Mouse (Mus musculus) E14TG2a.4 (cell line): ENCODE results near the gene Gpr183.

Experiments used
- H3K27me3 ChIP-seq: 2 replicates; pipeline ENCODE4 v1.6.1; 2014; ENCODE audit warnings: low read length, control low read depth; ENCODE audit not compliant: insufficient read depth
- H3K36me3 ChIP-seq: 2 replicates; pipeline ENCODE4 v1.6.1; 2014; ENCODE audit warnings: low read length, control low read depth; ENCODE audit not compliant: insufficient read depth
- H3K4me1 ChIP-seq: replicated peaks from 2 replicates; pipeline ENCODE4 v1.6.1; 2014; ENCODE audit warnings: low read depth, low read length, control low read depth
- H3K4me3 ChIP-seq: replicated peaks from 2 replicates; pipeline ENCODE4 v1.5.1; 2014; ENCODE audit warnings: mild to moderate bottlenecking, low read length
- H3K9me3 ChIP-seq: 2 replicates; pipeline ENCODE4 v1.6.1; 2014; ENCODE audit warnings: low read length, control low read depth
- CTCF ChIP-seq: conservative IDR thresholded peaks from 2 replicates; pipeline ENCODE4 v1.5.1; 2014; ENCODE audit warnings: low read length
- NANOG ChIP-seq: IDR thresholded peaks from 2 replicates; pipeline ENCODE4 v1.6.1; 2014; ENCODE audit warnings: borderline replicate concordance, low read length, mixed read lengths
- POU5F1 ChIP-seq: IDR thresholded peaks from 2 replicates; pipeline ENCODE4 v1.6.1; 2014; ENCODE audit warnings: low read length, borderline replicate concordance

Gpr183 gene

GRCm38 (mm10) chr14:121916311-121917094 lies 48.5 kb downstream of the Gpr183 start:
- TF ChIP-seq NANOG, result no peak
- TF ChIP-seq CTCF, result no peak
- TF ChIP-seq POU5F1, result no peak
- Histone ChIP-seq H3K27me3 (no peaks in the 10 kb centered on the region), H3K4me1 (0 out of 2 replicates have a peak, but pooled peaks cover 2% of the 10 kb centered on the region), H3K9me3 (no peaks in the 10 kb centered on the region), H3K4me3 (no peak overlapping the region), H3K36me3 (peaks cover 58% of the 10 kb centered on the region)

GRCm38 (mm10) chr14:121915621-121916020 lies 49.4 kb downstream of the Gpr183 start, which contains the start of gene Gpr18:
Gene Gpr18 (minus strand): TSS chr14:121915781.
- TF ChIP-seq NANOG, result no peak
- no peak for TF ChIP-seq CTCF
- no peak for TF ChIP-seq POU5F1
- Histone ChIP-seq H3K27me3 (no peaks in the 10 kb centered on the region), H3K4me1 (0 out of 2 replicates have a peak, but pooled peaks cover 2% of the 10 kb centered on the region), H3K36me3 (peaks cover 60% of the 10 kb centered on the region), H3K9me3 (no peaks in the 10 kb centered on the region), H3K4me3 (no peak within 1 kb of the TSS)

GRCm38 (mm10) chr14:121915143-121915542 lies 49.9 kb downstream of the Gpr183 start:
- TF ChIP-seq NANOG (no peak), CTCF (no peak), POU5F1 (no peak)
- H3K4me1 ChIP-seq, result 0 out of 2 replicates have a peak, but pooled peaks cover 2% of the 10 kb centered on the region

GRCm38 (mm10) chr14:121912501-121912900 lies 52.5 kb downstream of the Gpr183 start:
- H3K4me1 ChIP-seq, result 0 out of 2 replicates have a peak, but pooled peaks cover 2% of the 10 kb centered on the region
- no peaks in the 10 kb centered on the region for H3K27me3 ChIP-seq
- TF ChIP-seq NANOG, result no peak
- no peak for TF ChIP-seq CTCF
- TF ChIP-seq POU5F1, result no peak

More at GRCm38 (mm10) chr14:121915143-121915542, 49.9 kb downstream of the Gpr183 start:
- no peak overlapping the region for H3K4me3 ChIP-seq
- no peaks in the 10 kb centered on the region for H3K27me3 ChIP-seq
- H3K36me3 ChIP-seq, result peaks cover 58% of the 10 kb centered on the region
- no peaks in the 10 kb centered on the region for H3K9me3 ChIP-seq

GRCm38 (mm10) chr14:121909868-121910267 lies 55.1 kb downstream of the Gpr183 start:
- Histone ChIP-seq H3K27me3 (no peaks in the 10 kb centered on the region), H3K9me3 (no peaks in the 10 kb centered on the region), H3K4me1 (0 out of 2 replicates have a peak, but pooled peaks cover 2% of the 10 kb centered on the region), H3K36me3 (peaks cover 70% of the 10 kb centered on the region), H3K4me3 (no peak overlapping the region)
- TF ChIP-seq CTCF (no peak), POU5F1 (no peak), NANOG (no peak)

More at GRCm38 (mm10) chr14:121912501-121912900, 52.5 kb downstream of the Gpr183 start:
- Histone ChIP-seq H3K36me3 (peaks cover 68% of the 10 kb centered on the region), H3K4me3 (no peak overlapping the region), H3K9me3 (no peaks in the 10 kb centered on the region)

GRCm38 (mm10) chr14:121906992-121907681 lies 57.9 kb downstream of the Gpr183 start:
- Histone ChIP-seq H3K36me3 (peaks cover 69% of the 10 kb centered on the region), H3K27me3 (no peaks in the 10 kb centered on the region), H3K9me3 (no peaks in the 10 kb centered on the region), H3K4me3 (no peak overlapping the region), H3K4me1 (no peaks in the 10 kb centered on the region)
- TF ChIP-seq CTCF (no peak), POU5F1 (no peak), NANOG (no peak)

- Histone ChIP-seq H3K4me1 (no peaks in the 10 kb centered on the region), H3K9me3 (no peaks in the 10 kb centered on the region), H3K36me3 (peaks cover 66% of the 10 kb centered on the region), H3K4me3 (no peak overlapping the region), H3K27me3 (no peaks in the 10 kb centered on the region)
- TF ChIP-seq NANOG, result no peak
- no peak for TF ChIP-seq POU5F1
- TF ChIP-seq CTCF, result no peak
Measured at GRCm38 (mm10) chr14:121906341-121906991, 58.5 kb downstream of the Gpr183 start.

- H3K27me3 ChIP-seq, result no peaks in the 10 kb centered on the region
- peaks cover under 1% of the 10 kb centered on the region for H3K4me1 ChIP-seq
- H3K36me3 ChIP-seq, result peaks cover 59% of the 10 kb centered on the region
- no peaks in the 10 kb centered on the region for H3K9me3 ChIP-seq
- no peak overlapping the region for H3K4me3 ChIP-seq
- TF ChIP-seq NANOG (no peak), CTCF (no peak), POU5F1 (no peak)
Measured at GRCm38 (mm10) chr14:121904754-121905153, 60.2 kb downstream of the Gpr183 start.
